Mouse (Mus musculus) midbrain, embryonic 12.5 days (tissue): ENCODE data around the gene Sema6d. TPM values are rescaled to one million over a fixed set of nuclear protein-coding genes. Genes with fewer than 3 reads are reported as not detected.

Experiments
- ATAC-seq: fragments of 200-750 bp; cut with Nextera tagmentation; 2 replicates; pipeline ENCODE4 v1.8.0; 2017; ENCODE audit warnings: low read depth, moderate TSS enrichment, moderate library complexity; ENCODE audit not compliant: low FRiP score
- H3K27ac ChIP-seq: fragments of 300-500 bp; sonication (generic); replicated peaks from 2 replicates; pipeline ENCODE4 v1.5.1; 2016; ENCODE audit warnings: mild to moderate bottlenecking
- H3K27me3 ChIP-seq: fragments of 300-500 bp; sonication (generic); 2 replicates; pipeline ENCODE4 v1.6.1; 2016; ENCODE audit warnings: mild to moderate bottlenecking
- H3K36me3 ChIP-seq: fragments of 300-500 bp; sonication (generic); 2 replicates; pipeline ENCODE4 v1.6.1; 2016
- H3K4me1 ChIP-seq: fragments of 300-500 bp; sonication (generic); 2 replicates; pipeline ENCODE4 v1.6.1; 2016
- H3K4me2 ChIP-seq: fragments of 300-500 bp; sonication (generic); replicated peaks from 2 replicates; pipeline ENCODE4 v1.6.1; 2016; ENCODE audit warnings: mild to moderate bottlenecking, moderate library complexity
- H3K4me3 ChIP-seq: fragments of 300-500 bp; sonication (generic); 2 replicates; pipeline ENCODE4 v1.5.1; 2016; ENCODE audit warnings: mild to moderate bottlenecking
- H3K9ac ChIP-seq: fragments of 300-500 bp; sonication (generic); replicated peaks from 2 replicates; pipeline ENCODE4 v1.6.1; 2016; ENCODE audit warnings: mild to moderate bottlenecking, moderate library complexity
- H3K9me3 ChIP-seq: fragments of 300-500 bp; sonication (generic); 2 replicates; pipeline ENCODE4 v1.6.1; 2016; ENCODE audit warnings: mild to moderate bottlenecking
- WGBS: fragments of 180-500 bp; shearing (Covaris S2); methylation state at CpG from one replicate; pipeline ENCODE4 v1.1.7; 2016; 5-methylcytosine and 5-hydroxymethylcytosine counted together
- polyA plus RNA-seq: library from polyadenylated mRNA; unstranded; fragments of >200 nt; fragmentation: Nextera tagmentation; extraction: Ambion mirVana; gene quantifications from 2 replicates; pipeline ENCODE4 v1.2.1, GENCODE M21; 2016

Sema6d gene
- polyA plus RNA-seq, 1 experiment from 2014 or later, result 17.5 TPM

GRCm38 (mm10) chr2:124118469-124119243, 28.9 kb downstream of the Sema6d start:
- Histone ChIP-seq H3K4me2 (no peak overlapping the region), H3K27me3 (no peaks in the 10 kb centered on the region), H3K27ac (no peak overlapping the region), H3K4me3 (no peak overlapping the region), H3K4me1 (0 out of 2 replicates have a peak, but pooled peaks cover 2% of the 10 kb centered on the region), H3K9ac (no peak overlapping the region), H3K36me3 (no peaks in the 10 kb centered on the region), H3K9me3 (no peaks in the 10 kb centered on the region)
- WGBS, result 64% methylated on average over 11 of the region's 11 CpGs
- ATAC-seq, result no peak

GRCm38 (mm10) chr2:124120355-124120754, 30.6 kb downstream of the Sema6d start:
- H3K27me3 ChIP-seq, result no peaks in the 10 kb centered on the region
- H3K9ac ChIP-seq, result no peak overlapping the region
- no peak overlapping the region for H3K4me3 ChIP-seq
- H3K27ac ChIP-seq, result no peak overlapping the region
- H3K4me2 ChIP-seq, result no peak overlapping the region
- H3K36me3 ChIP-seq, result no peaks in the 10 kb centered on the region
- 86% methylated on average over 1 of the region's 1 CpGs for WGBS
- H3K9me3 ChIP-seq, result no peaks in the 10 kb centered on the region
- 0 out of 2 replicates have a peak, but pooled peaks cover 2% of the 10 kb centered on the region for H3K4me1 ChIP-seq
- no peak for ATAC-seq

- H3K9ac ChIP-seq, result no peak overlapping the region
- 90% methylated on average over 2 of the region's 2 CpGs for WGBS
- H3K27ac ChIP-seq, result no peak overlapping the region
- H3K36me3 ChIP-seq, result no peaks in the 10 kb centered on the region
- H3K9me3 ChIP-seq, result no peaks in the 10 kb centered on the region
- no peak overlapping the region for H3K4me2 ChIP-seq
- H3K4me1 ChIP-seq, result 0 out of 2 replicates have a peak, but pooled peaks cover 2% of the 10 kb centered on the region
- ATAC-seq, result no peak
- no peak overlapping the region for H3K4me3 ChIP-seq
- H3K27me3 ChIP-seq, result no peaks in the 10 kb centered on the region
Measured at GRCm38 (mm10) chr2:124121539-124121938, 31.8 kb downstream of the Sema6d start.

GRCm38 (mm10) chr2:124125504-124125903, 35.7 kb downstream of the Sema6d start:
- H3K27ac ChIP-seq, result no peak overlapping the region
- no peak overlapping the region for H3K4me2 ChIP-seq
- H3K36me3 ChIP-seq, result no peaks in the 10 kb centered on the region
- ATAC-seq, result no peak
- WGBS, result 92% methylated on average over 7 of the region's 7 CpGs
- H3K4me1 ChIP-seq, result no peaks in the 10 kb centered on the region
- no peak overlapping the region for H3K4me3 ChIP-seq
- no peak overlapping the region for H3K9ac ChIP-seq
- H3K27me3 ChIP-seq, result no peaks in the 10 kb centered on the region
- no peaks in the 10 kb centered on the region for H3K9me3 ChIP-seq

GRCm38 (mm10) chr2:124126853-124127252, 37.1 kb downstream of the Sema6d start:
- ATAC-seq, result no peak
- no peak overlapping the region for H3K9ac ChIP-seq
- H3K27me3 ChIP-seq, result no peaks in the 10 kb centered on the region
- 72% methylated on average over 3 of the region's 3 CpGs for WGBS
- no peak overlapping the region for H3K4me3 ChIP-seq
- H3K4me1 ChIP-seq, result no peaks in the 10 kb centered on the region
- H3K27ac ChIP-seq, result no peak overlapping the region
- no peaks in the 10 kb centered on the region for H3K9me3 ChIP-seq
- H3K4me2 ChIP-seq, result no peak overlapping the region
- no peaks in the 10 kb centered on the region for H3K36me3 ChIP-seq

- no peak overlapping the region for H3K4me2 ChIP-seq
- no peak overlapping the region for H3K27ac ChIP-seq
- no peaks in the 10 kb centered on the region for H3K27me3 ChIP-seq
- no peaks in the 10 kb centered on the region for H3K9me3 ChIP-seq
- WGBS, result 87% methylated on average over 2 of the region's 2 CpGs
- no peak overlapping the region for H3K9ac ChIP-seq
- ATAC-seq, result no peak
- no peak overlapping the region for H3K4me3 ChIP-seq
- H3K4me1 ChIP-seq, result no peaks in the 10 kb centered on the region
- no peaks in the 10 kb centered on the region for H3K36me3 ChIP-seq
Measured at GRCm38 (mm10) chr2:124130876-124131275, 41.1 kb downstream of the Sema6d start.

GRCm38 (mm10) chr2:124141510-124142044, 51.8 kb downstream of the Sema6d start:
- 77% methylated on average over 3 of the region's 3 CpGs for WGBS
- Histone ChIP-seq H3K27ac (no peak overlapping the region), H3K9me3 (no peaks in the 10 kb centered on the region), H3K9ac (no peak overlapping the region), H3K27me3 (no peaks in the 10 kb centered on the region), H3K4me1 (peaks cover 6% of the 10 kb centered on the region), H3K4me3 (no peak overlapping the region), H3K4me2 (no peak overlapping the region), H3K36me3 (no peaks in the 10 kb centered on the region)
- no peak for ATAC-seq

GRCm38 (mm10) chr2:124145528-124145927, 55.8 kb downstream of the Sema6d start:
- no peaks in the 10 kb centered on the region for H3K27me3 ChIP-seq
- WGBS, result 0% methylated on average over 1 of the region's 1 CpGs
- ATAC-seq, result peak; percentile 75

GRCm38 (mm10) chr2:124158158-124158557, 68.4 kb downstream of the Sema6d start:
- no peak for ATAC-seq
- Histone ChIP-seq H3K36me3 (no peaks in the 10 kb centered on the region), H3K27ac (no peak overlapping the region), H3K9ac (no peak overlapping the region), H3K4me2 (no peak overlapping the region), H3K4me3 (no peak overlapping the region), H3K9me3 (no peaks in the 10 kb centered on the region), H3K4me1 (peaks cover 9% of the 10 kb centered on the region), H3K27me3 (no peaks in the 10 kb centered on the region)
- 86% methylated on average over 1 of the region's 1 CpGs for WGBS

More at GRCm38 (mm10) chr2:124145528-124145927, 55.8 kb downstream of the Sema6d start:
- no peak overlapping the region for H3K4me2 ChIP-seq
- H3K9me3 ChIP-seq, result no peaks in the 10 kb centered on the region
- H3K9ac ChIP-seq, result no peak overlapping the region
- no peak overlapping the region for H3K27ac ChIP-seq
- H3K4me1 ChIP-seq, result peaks cover 6% of the 10 kb centered on the region
- no peak overlapping the region for H3K4me3 ChIP-seq
- H3K36me3 ChIP-seq, result no peaks in the 10 kb centered on the region

GRCm38 (mm10) chr2:124162001-124162599, 72.3 kb downstream of the Sema6d start:
- peak; percentile 38; the same call in 1 of the 2 replicates for ATAC-seq
- H3K27ac ChIP-seq, result 0 out of 2 replicates have a peak overlapping the region, but pooled peaks have one; percentile 10
- H3K4me3 ChIP-seq, result no peak overlapping the region
- no peaks in the 10 kb centered on the region for H3K36me3 ChIP-seq
- H3K9me3 ChIP-seq, result no peaks in the 10 kb centered on the region
- H3K4me1 ChIP-seq, result peaks cover 9% of the 10 kb centered on the region
- no peaks in the 10 kb centered on the region for H3K27me3 ChIP-seq
- no peak overlapping the region for H3K4me2 ChIP-seq
- H3K9ac ChIP-seq, result no peak overlapping the region
- WGBS, result 38% methylated on average over 7 of the region's 7 CpGs

GRCm38 (mm10) chr2:124168411-124168810, 78.6 kb downstream of the Sema6d start:
- Histone ChIP-seq H3K36me3 (no peaks in the 10 kb centered on the region), H3K9me3 (no peaks in the 10 kb centered on the region), H3K9ac (no peak overlapping the region), H3K27me3 (no peaks in the 10 kb centered on the region), H3K27ac (no peak overlapping the region), H3K4me1 (peaks cover 9% of the 10 kb centered on the region), H3K4me3 (no peak overlapping the region), H3K4me2 (no peak overlapping the region)
- 85% methylated on average over 1 of the region's 1 CpGs for WGBS
- ATAC-seq, result no peak

GRCm38 (mm10) chr2:124171718-124172117, 81.9 kb downstream of the Sema6d start:
- WGBS, result 21% methylated on average over 3 of the region's 3 CpGs
- no peaks in the 10 kb centered on the region for H3K9me3 ChIP-seq
- H3K4me1 ChIP-seq, result peaks cover 19% of the 10 kb centered on the region
- ATAC-seq, result peak; percentile 71; the same call in 1 of the 2 replicates
- H3K9ac ChIP-seq, result no peak overlapping the region
- H3K4me2 ChIP-seq, result no peak overlapping the region
- no peak overlapping the region for H3K4me3 ChIP-seq
- no peaks in the 10 kb centered on the region for H3K27me3 ChIP-seq
- H3K36me3 ChIP-seq, result no peaks in the 10 kb centered on the region
- no peak overlapping the region for H3K27ac ChIP-seq
